Mouse (Mus musculus): ENCODE results near the gene Sirt3. TPM values are rescaled to one million over a fixed set of nuclear protein-coding genes. Genes with fewer than 3 reads are reported as not detected.

Sirt3 gene
- total RNA-seq (2021) = 10 to 100 TPM; 75.3 to 75.8 TPM
- long read RNA-seq, transcript Sirt3-202 (7 exons, 1,416 nt) = major isoform, 66 of 88 reads
- long read RNA-seq, partial matches to known transcripts = 3 of 88 reads
- long read RNA-seq, other reads (novel, unspliced or antisense) = 18 of 88 reads

DNA sequence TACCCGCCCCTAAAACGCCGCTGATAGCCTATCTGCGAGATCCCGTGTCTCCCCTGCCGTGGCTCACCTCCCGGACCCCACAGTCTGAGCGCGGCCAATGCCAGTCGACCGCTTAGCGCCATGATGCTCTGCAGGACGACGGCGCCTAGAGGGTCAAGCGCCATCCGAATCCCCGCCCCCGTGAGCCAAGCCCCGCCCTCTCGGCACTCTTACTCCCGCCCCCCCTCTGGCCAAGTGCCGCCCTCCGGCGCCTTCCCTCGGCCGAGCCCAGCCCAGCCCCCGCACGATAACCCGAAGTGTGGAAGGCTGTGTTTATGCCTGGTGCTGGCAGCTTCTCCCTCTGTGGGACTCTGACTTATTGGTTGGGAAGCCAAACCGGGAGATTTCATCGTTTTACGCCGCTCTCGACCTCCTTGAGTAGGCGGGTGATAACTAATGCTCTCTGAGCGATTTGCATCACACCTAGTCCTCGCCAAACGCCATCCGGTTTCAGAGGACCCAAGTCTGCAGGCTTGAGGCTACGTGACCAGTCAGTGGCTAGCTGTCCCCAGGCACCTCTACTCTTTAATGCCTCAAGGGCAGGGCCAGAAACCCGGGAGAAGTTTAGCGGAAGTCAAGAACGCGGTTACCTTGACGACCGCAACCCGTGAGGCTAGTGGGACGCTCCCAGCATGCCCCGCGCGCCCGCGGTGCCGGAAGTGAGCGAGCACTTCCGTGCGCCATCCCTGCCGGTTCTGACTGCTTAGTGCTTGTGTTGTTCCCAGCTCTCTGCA lies at the start of gene Sirt3, which contains the start of gene Psmd13:
Sirt3 (minus strand) TSS at position 614 of the 773 bp plus-strand sequence.
Psmd13 (plus strand) TSS at position 273 of the 773 bp plus-strand sequence.
- DNase-seq (ENCODE audit: low spot score in 2 of 2) = peak; percentile 91 to 97

GRCm38 (mm10) chr7:140927181-140927580 lies 45.1 kb upstream of the Sirt3 start:
- no peak for DNase-seq (ENCODE audit: low spot score in 2 of 2)

DNA sequence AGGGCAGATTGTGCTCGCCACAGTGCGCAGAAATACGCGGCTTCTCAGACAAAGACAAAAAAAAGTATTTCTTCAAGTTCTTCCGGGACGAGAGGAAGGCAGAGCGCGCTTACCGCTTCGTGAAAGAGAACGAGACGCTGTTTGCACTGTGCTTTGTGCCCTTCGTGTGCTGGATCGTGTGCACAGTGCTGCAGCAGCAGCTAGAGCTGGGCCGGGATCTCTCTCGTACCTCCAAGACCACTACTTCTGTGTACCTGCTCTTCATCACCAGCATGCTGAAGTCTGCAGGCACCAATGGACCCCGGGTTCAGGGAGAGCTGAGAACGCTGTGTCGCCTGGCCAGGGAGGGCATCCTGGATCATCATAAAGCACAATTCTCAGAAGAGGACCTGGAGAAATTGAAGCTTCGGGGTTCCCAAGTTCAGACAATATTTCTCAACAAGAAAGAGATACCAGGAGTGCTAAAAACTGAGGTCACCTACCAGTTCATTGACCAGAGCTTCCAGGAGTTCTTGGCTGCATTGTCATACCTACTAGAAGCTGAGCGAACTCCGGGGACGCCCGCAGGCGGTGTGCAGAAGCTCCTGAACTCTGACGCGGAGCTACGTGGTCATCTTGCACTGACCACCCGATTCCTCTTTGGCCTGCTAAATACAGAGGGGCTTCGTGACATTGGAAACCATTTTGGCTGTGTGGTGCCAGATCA lies 41.1 kb upstream of the Sirt3 start:
- DNase-seq (ENCODE audit: low spot score in 2 of 2) = no peak

GRCm38 (mm10) chr7:140922398-140923069 lies 40.4 kb upstream of the Sirt3 start:
- peak in 1 of 2 experiments; percentile 33 for DNase-seq (ENCODE audit: low spot score in 2 of 2)

DNA sequence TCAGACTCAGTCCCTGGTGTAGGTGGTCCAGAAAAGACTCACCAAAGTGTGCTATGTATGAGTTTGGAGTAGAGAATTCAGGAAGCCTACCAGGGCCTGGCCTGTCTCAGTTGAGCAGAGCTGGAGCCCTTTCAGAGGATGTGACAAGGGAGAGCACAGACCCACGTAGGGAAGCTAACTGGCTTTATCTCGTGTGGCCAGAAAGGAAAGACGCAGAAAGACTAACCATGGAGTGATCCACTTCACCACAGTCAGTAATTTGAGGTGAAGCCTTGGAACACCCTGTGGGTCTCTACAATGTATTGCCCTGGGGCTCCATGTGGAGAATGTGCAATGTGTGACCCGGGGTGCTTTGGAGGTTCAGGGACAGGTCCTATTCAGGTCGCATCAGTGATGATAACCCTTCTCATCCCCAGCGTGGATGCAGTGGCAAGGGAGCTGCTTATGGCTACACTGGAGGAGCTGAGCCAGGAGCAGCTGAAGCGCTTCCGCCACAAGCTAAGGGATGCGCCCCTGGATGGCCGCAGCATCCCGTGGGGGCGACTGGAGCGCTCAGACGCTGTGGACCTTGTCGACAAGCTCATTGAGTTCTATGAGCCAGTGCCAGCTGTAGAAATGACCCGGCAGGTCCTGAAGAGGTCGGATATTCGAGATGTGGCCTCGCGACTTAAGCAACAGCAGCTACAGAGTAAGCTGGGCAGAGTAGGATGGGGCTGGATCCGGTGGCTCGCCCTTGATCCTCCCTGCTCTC lies 39.3 kb upstream of the Sirt3 start:
- DNase-seq (ENCODE audit: low spot score in 2 of 2) = no peak

DNA sequence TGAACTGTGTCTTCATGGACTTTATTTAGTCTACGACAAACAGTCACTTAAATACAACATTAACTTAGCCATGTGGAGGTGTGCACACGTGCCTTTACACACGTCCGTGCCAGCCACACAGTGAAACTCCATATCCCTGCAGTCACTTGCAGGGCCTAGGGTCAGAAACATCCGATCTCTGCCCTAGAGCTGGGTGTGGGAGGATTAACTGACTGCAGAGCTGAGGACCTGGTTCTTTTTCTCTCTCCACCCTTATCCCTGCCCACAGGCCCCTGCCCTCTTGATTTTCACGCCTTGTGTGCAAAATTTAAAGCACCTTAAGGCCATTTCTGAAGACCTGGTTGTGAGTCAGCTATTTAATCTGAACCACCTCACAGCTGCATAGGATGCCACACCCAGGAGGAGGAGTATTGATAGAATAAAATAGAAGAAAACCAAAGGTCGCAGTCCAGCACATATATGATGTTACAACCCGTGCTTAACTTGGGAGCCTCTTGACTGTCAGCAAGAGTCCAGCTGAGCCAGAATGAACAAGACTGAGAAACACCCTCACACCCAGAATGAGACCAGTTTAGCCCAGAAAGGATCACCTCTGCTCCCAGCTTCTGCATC lies 38.4 kb upstream of the Sirt3 start, which contains the start of gene Nlrp6:
Nlrp6 (plus strand) TSS at position 485 of the 612 bp plus-strand sequence.
- DNase-seq (ENCODE audit: low spot score in 2 of 2) = no peak

DNA sequence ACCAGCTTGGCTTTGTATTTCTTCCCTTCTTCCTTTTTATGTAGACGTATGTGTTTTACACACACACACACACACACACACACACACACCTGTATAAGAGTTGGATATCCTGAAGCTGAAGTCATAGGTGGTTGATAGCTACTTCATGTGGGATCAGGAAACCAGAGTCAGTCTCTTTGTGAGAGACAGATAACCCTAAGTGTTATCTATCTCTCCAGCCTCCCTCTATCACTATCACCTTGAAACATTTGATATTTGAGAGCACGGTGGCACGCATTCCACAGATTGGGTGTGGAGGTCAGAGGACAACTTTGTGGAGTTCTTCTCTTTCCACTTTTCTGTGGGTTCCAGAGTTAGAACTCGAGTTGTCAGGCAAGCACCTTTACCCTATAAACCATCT lies 37.8 kb upstream of the Sirt3 start:
- DNase-seq (ENCODE audit: low spot score in 2 of 2) = no peak

GRCm38 (mm10) chr7:140914031-140914690 lies 32.1 kb upstream of the Sirt3 start:
- DNase-seq (ENCODE audit: low spot score in 2 of 2) = no peak

DNA sequence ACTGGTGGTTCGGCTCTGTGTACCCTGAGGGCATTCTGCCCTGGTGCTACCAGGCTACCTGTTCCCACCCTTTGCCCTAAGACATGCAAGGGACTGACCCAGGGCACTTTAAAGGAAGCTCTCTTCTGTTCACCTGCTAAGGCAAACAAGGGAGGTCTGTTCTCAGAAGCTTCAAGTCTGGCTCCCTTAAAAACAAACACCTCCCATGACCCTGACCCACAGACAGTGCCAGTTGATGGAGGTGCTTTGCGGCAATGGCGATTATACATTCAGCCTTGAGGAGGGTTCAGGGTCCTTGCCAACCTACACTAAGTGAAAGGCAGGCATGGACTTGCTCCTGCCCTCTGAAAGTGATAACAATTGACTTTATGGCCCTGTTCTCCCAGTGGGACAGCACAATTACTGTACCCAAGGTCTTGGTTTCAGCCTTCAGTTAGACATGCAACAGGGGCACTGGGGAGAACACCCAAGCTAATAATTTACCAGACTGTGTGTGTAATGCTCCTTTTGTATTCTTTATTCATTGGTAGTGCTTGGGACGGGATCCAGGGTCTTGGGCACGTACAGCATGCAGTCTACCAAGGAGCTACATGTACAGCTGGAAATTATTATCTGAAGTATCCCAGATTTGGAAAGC lies 30.9 kb upstream of the Sirt3 start:
- DNase-seq (ENCODE audit: low spot score in 2 of 2) = no peak

GRCm38 (mm10) chr7:140912293-140912692 lies 30.2 kb upstream of the Sirt3 start:
- DNase-seq (ENCODE audit: low spot score in 2 of 2) = no peak

DNA sequence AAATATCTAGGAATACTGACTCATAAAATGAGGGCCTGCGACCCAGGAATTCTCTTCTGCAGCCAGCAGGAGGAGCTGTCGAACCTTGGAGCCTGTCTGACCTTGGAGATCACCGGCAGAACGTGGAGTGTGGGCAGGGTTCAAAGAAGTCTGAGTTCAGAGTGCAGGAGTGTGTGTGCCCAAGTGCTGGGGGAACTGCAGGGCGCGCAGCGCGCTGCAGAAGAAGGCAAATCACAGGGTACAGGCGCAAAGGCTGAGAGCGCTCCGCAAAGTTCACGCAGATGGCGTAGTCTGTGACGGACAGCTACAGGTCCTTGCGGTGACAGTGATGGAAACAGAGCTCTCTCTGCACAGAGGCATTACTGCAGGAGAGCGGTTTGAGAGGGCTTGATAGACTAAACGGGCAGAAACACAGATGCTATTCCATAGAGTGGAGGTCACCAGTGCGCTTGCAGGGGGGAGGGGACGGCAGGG lies 26.6 kb upstream of the Sirt3 start:
- peak; percentile 50 to 78 for DNase-seq (ENCODE audit: low spot score in 2 of 2)

DNA sequence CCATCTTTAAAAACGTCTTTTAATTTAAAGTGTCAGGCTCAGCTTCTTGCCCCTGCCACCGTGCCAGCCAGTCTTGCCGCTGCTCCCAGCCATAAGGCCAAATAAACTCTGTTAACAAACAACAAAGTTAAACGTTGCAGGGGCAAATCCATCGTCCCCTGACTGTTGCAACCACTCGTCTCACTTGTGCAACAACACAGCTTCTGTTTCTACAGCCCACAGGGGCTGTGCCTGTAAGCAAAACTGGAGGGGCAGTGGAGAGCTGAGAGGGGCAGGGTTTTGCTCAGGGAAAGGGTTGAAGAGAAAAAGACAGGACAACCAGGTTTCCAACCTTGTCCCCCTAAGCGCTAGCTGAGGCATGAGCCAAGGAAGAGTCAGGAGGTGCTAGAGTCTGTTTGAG lies 26.1 kb upstream of the Sirt3 start:
- DNase-seq (ENCODE audit: low spot score in 2 of 2) = no peak

GRCm38 (mm10) chr7:140907697-140908096 lies 25.6 kb upstream of the Sirt3 start:
- no peak for DNase-seq (ENCODE audit: low spot score in 2 of 2)

- DNase-seq (ENCODE audit: low spot score in 2 of 2) = no peak
Observed at GRCm38 (mm10) chr7:140907131-140907530, 25.0 kb upstream of the Sirt3 start.

- no peak for DNase-seq (ENCODE audit: low spot score in 2 of 2)
Observed at GRCm38 (mm10) chr7:140905642-140906081, 23.6 kb upstream of the Sirt3 start.

DNA sequence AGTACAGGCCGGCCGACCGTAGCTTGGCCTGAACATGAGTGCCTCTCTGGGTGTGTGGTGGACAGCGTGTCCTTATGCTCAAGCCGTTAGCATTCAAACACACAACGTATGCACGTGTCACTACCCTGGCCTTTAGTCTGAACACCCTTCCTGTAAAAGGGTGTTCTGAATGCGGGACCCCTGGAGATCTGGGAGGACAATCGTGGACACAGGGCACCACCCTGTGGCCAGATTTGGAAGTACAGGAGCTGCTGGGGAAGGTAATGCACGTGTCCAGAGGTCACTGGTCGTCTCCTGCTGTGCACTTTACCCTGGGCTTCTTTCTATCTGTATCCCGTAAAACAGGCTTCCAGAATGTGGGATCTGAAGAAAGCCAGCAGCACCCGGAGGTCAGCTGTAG lies 21.1 kb upstream of the Sirt3 start:
- peak; percentile 46 to 80 for DNase-seq (ENCODE audit: low spot score in 2 of 2)

DNA sequence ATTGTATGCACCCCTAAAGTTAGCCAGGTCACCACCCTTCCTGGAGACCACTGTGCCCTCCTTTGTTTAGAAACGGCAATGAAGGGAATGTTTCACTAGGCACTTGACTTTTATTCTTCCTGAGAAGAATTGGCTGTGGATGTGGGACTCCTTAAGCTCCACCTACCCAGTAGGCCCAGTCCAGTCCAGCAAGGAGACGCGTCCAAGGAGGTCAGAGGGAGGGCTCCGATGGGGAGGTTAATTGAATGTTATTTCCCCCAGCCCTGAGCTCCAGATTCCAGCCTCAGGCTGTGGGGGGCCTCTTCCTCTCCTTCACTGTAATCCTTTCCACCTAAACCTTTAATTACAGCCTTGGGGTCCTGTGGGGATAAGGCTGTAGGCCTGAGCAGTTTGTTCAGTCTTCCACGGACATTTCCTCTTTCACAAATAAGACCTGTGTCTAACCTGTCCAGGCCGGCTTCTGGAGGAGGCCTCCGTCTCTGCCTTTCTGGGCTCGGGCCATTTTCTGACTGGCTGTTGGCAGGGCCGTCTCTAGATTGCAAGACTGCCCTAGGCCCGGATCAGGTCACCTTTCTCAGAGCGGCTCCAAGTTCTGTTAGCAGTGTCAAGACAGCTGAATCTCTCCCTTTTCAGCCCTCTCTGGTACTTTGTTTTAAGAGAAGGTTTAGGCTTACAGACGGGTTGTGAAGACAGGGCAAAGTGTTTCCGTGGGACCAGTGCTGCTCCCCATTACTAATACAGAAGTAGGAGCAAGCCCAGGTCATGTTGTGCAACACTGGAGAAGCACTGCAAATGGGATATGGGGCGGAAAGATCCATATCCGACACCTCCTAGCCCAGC lies 20.1 kb upstream of the Sirt3 start:
- DNase-seq (ENCODE audit: low spot score in 2 of 2) = no peak

DNA sequence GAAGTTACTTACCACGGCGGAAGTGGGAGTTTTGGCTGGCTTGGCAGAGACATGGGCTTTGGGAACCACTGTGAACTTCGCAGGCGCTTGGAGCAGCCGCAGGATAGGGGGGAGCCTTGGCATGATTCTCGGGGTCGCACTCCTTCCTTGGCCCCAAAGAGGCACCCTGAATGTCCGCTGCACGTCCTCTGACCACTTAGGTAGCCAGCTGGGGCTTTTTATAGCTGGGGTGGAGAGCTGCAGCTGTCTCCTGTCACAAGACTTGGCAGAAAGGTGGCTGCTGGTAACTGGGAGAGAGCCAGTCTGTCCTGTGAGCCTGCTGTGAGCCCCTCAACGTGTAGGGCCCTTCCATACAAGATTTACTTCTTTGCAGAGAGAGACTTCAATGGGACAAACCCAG lies 18.1 kb upstream of the Sirt3 start, which contains the start of gene Cox8b:
Cox8b (minus strand) TSS at position 227 of the 400 bp plus-strand sequence.
- DNase-seq (ENCODE audit: low spot score in 2 of 2) = no peak

Measured in layer of hippocampus, adult 18-20 months (tissue).